Mouse (Mus musculus) frontal cortex, adult 2 months (tissue): ENCODE measurements at regions not wholly inside any gene's neighbourhood (a gene's known extent, or its start where the extent isn't known, plus 50 kb on each side); places are given as distances from the start of the nearest gene placed in this dataset.

Source experiments
- DNase-seq, 2 experiments: peaks; one replicate each; pipeline ENCODE4 v3.0.0; 2022; ENCODE audit warnings: low spot score in 1 of 2; ENCODE audit errors: extremely low spot score in 1 of 2

- DNase-seq, result peak in 1 of 2 experiments; percentile 56
Observed at GRCm38 (mm10) chr4:74466081-74466480, 223.8 kb downstream of the Kdm4c start.

GRCm38 (mm10) chr4:74512489-74512888, 270.2 kb downstream of the Kdm4c start:
- no peak for DNase-seq

GRCm38 (mm10) chr4:74553888-74554287, 311.6 kb downstream of the Kdm4c start:
- no peak for DNase-seq

- peak; percentile 5 to 78 for DNase-seq
Observed at GRCm38 (mm10) chr4:74563565-74563964, 321.3 kb downstream of the Kdm4c start.

GRCm38 (mm10) chr4:74586400-74586799, 344.1 kb downstream of the Kdm4c start:
- no peak for DNase-seq

GRCm38 (mm10) chr4:74587125-74587524, 344.8 kb downstream of the Kdm4c start:
- DNase-seq, result peak in 1 of 2 experiments; percentile 4

GRCm38 (mm10) chr4:74588761-74589160, 346.5 kb downstream of the Kdm4c start:
- no peak for DNase-seq

- DNase-seq, result no peak
Observed at GRCm38 (mm10) chr4:74613032-74613431, 370.7 kb downstream of the Kdm4c start.
